Mouse (Mus musculus): ENCODE results near the gene Olfr52. TPM values are rescaled to one million over a fixed set of nuclear protein-coding genes. Genes with fewer than 3 reads are reported as not detected.

The Olfr52 gene
- polyA plus RNA-seq, 1 experiment: not detected

- no peaks in the 10 kb centered on the region for H3K27me3 ChIP-seq (ENCODE audit: control insufficient read depth, insufficient read depth, low read length)
- H3K4me3 ChIP-seq (ENCODE audit: extremely low read depth, insufficient read depth, insufficient read length): no peak within 1 kb of the TSS
- no peak within 1 kb of the TSS for H3K27ac ChIP-seq (ENCODE audit: insufficient read depth, low read length)
- H3K4me1 ChIP-seq (ENCODE audit: control insufficient read depth, insufficient read depth, insufficient read length): no peaks in the 10 kb centered on the region
- DNase-seq (ENCODE audit: low read depth in 1 of 2, low spot score in 2 of 2): no peak
- no peaks in the 10 kb centered on the region for H3K36me3 ChIP-seq (ENCODE audit: control insufficient read depth, insufficient read depth, low read length)
- WGBS: 90% methylated on average over 2 of the region's 2 CpGs
- TF ChIP-seq CTCF (IDR thresholded peaks at IDR 0.05; ENCODE audit: extremely low read depth, insufficient read depth, insufficient read length, insufficient replicate concordance) (no peak), POLR2A (IDR thresholded peaks at IDR 0.05; ENCODE audit: low read depth, low read length) (no peak)
These were observed 18.1 kb downstream of the Olfr52 start, which contains the start of gene Olfr1043 for GRCm38 (mm10) chr2:86167422-86167821. TSS of gene Olfr1043 (minus strand) at chr2:86167522.

GRCm38 (mm10) chr2:86161738-86162137, 23.7 kb downstream of the Olfr52 start, which contains the start of gene Olfr1042:
TSS of gene Olfr1042 (minus strand) at chr2:86161838.
- H3K4me3 ChIP-seq (ENCODE audit: extremely low read depth, insufficient read depth, insufficient read length): no peak within 1 kb of the TSS
- H3K27me3 ChIP-seq (ENCODE audit: control insufficient read depth, insufficient read depth, low read length): no peaks in the 10 kb centered on the region
- no peak for DNase-seq (ENCODE audit: low read depth in 1 of 2, low spot score in 2 of 2)
- no peaks in the 10 kb centered on the region for H3K36me3 ChIP-seq (ENCODE audit: control insufficient read depth, insufficient read depth, low read length)
- no peak within 1 kb of the TSS for H3K27ac ChIP-seq (ENCODE audit: insufficient read depth, low read length)
- 87% methylated on average over 2 of the region's 2 CpGs for WGBS
- no peaks in the 10 kb centered on the region for H3K4me1 ChIP-seq (ENCODE audit: control insufficient read depth, insufficient read depth, insufficient read length)
- TF ChIP-seq POLR2A (IDR thresholded peaks at IDR 0.05; ENCODE audit: low read depth, low read length): no peak
- TF ChIP-seq CTCF (IDR thresholded peaks at IDR 0.05; ENCODE audit: extremely low read depth, insufficient read depth, insufficient read length, insufficient replicate concordance): no peak

- 80% methylated on average over 1 of the region's 1 CpGs for WGBS
- H3K27me3 ChIP-seq (ENCODE audit: control insufficient read depth, insufficient read depth, low read length): no peaks in the 10 kb centered on the region
- H3K36me3 ChIP-seq (ENCODE audit: control insufficient read depth, insufficient read depth, low read length): no peaks in the 10 kb centered on the region
- no peak within 1 kb of the TSS for H3K27ac ChIP-seq (ENCODE audit: insufficient read depth, low read length)
- no peaks in the 10 kb centered on the region for H3K4me1 ChIP-seq (ENCODE audit: control insufficient read depth, insufficient read depth, insufficient read length)
- H3K4me3 ChIP-seq (ENCODE audit: extremely low read depth, insufficient read depth, insufficient read length): no peak within 1 kb of the TSS
- TF ChIP-seq POLR2A (IDR thresholded peaks at IDR 0.05; ENCODE audit: low read depth, low read length) (no peak), CTCF (IDR thresholded peaks at IDR 0.05; ENCODE audit: extremely low read depth, insufficient read depth, insufficient read length, insufficient replicate concordance) (no peak)
- DNase-seq (ENCODE audit: low read depth in 1 of 2, low spot score in 2 of 2): no peak
These were observed 38.9 kb downstream of the Olfr52 start, which contains the start of gene Olfr1040 for GRCm38 (mm10) chr2:86146632-86147031. TSS of gene Olfr1040 (minus strand) at chr2:86146732.

- no peak for TF ChIP-seq POLR2A (IDR thresholded peaks at IDR 0.05; ENCODE audit: low read depth, low read length)
- TF ChIP-seq CTCF (IDR thresholded peaks at IDR 0.05; ENCODE audit: extremely low read depth, insufficient read depth, insufficient read length, insufficient replicate concordance): no peak
- H3K4me3 ChIP-seq (ENCODE audit: extremely low read depth, insufficient read depth, insufficient read length): no peak within 1 kb of the TSS; the same call in 1 of the 2 replicates
- DNase-seq (ENCODE audit: low read depth in 1 of 2, low spot score in 2 of 2): no peak
- no peaks in the 10 kb centered on the region for H3K4me1 ChIP-seq (ENCODE audit: control insufficient read depth, insufficient read depth, insufficient read length)
- H3K36me3 ChIP-seq (ENCODE audit: control insufficient read depth, insufficient read depth, low read length): no peaks in the 10 kb centered on the region
- no peak within 1 kb of the TSS for H3K27ac ChIP-seq (ENCODE audit: insufficient read depth, low read length)
- WGBS: 92% methylated on average over 1 of the region's 1 CpGs
- no peaks in the 10 kb centered on the region for H3K27me3 ChIP-seq (ENCODE audit: control insufficient read depth, insufficient read depth, low read length)
These were observed 49.7 kb downstream of the Olfr52 start, which contains the start of gene Olfr1039 for GRCm38 (mm10) chr2:86135828-86136227. TSS of gene Olfr1039 (minus strand) at chr2:86135928.

Other genes starting within 250 kb of the Olfr52 start
- gene Olfr1028, start 235.2 kb downstream of the Olfr52 start, polyA plus RNA-seq (2012; rRNA removed): not detected in 2 replicates
- not detected in 2 replicates for gene Olfr1029, start 211.8 kb downstream of the Olfr52 start, polyA plus RNA-seq (2012; rRNA removed)
- gene Olfr1030, start 206.4 kb downstream of the Olfr52 start, polyA plus RNA-seq (2012; rRNA removed): not detected in 2 replicates
- not detected in 2 replicates for gene Olfr1031, start 195.4 kb downstream of the Olfr52 start, polyA plus RNA-seq (2012; rRNA removed)
- gene Olfr1032, start 180.1 kb downstream of the Olfr52 start, polyA plus RNA-seq (2012; rRNA removed): not detected in 2 replicates
- gene Olfr1033, start 165.1 kb downstream of the Olfr52 start, polyA plus RNA-seq (2012; rRNA removed): 0.28 and 0.30 TPM in 2 replicates
- 0.06 and 0.11 TPM in 2 replicates for gene Olfr1034, start 139.8 kb downstream of the Olfr52 start, polyA plus RNA-seq (2012; rRNA removed)
- not detected in 2 replicates for gene Olfr1036, start 111.7 kb downstream of the Olfr52 start, polyA plus RNA-seq (2012; rRNA removed)
- not detected in 2 replicates for gene Olfr1037, start 98.3 kb downstream of the Olfr52 start, polyA plus RNA-seq (2012; rRNA removed)
- not detected in 2 replicates for gene Olfr1039, start 49.8 kb downstream of the Olfr52 start, polyA plus RNA-seq (2012; rRNA removed)
- not detected in 2 replicates for gene Olfr1040, start 39.0 kb downstream of the Olfr52 start, polyA plus RNA-seq (2012; rRNA removed)
- not detected in 2 replicates for gene Olfr1042, start 23.8 kb downstream of the Olfr52 start, polyA plus RNA-seq (2012; rRNA removed)
- gene Olfr1043, start 18.2 kb downstream of the Olfr52 start, polyA plus RNA-seq (2012; rRNA removed): not detected in 2 replicates
- gene Olfr1044, start 7.9 kb downstream of the Olfr52 start, polyA plus RNA-seq (2012; rRNA removed): not detected in 2 replicates
- not detected in 2 replicates for gene Olfr1045, start 17.3 kb upstream of the Olfr52 start, polyA plus RNA-seq (2012; rRNA removed)
- gene Olfr1046, start 33.6 kb upstream of the Olfr52 start, polyA plus RNA-seq (2012; rRNA removed): not detected in 2 replicates
- gene Olfr1047, start 45.7 kb upstream of the Olfr52 start, polyA plus RNA-seq (2012; rRNA removed): not detected in 2 replicates
- gene Olfr1048, start 54.6 kb upstream of the Olfr52 start, polyA plus RNA-seq (2012; rRNA removed): not detected in 2 replicates
- gene Olfr1049, start 72.6 kb upstream of the Olfr52 start, polyA plus RNA-seq (2012; rRNA removed): not detected in 2 replicates
- gene Olfr1051, start 93.4 kb upstream of the Olfr52 start, polyA plus RNA-seq (2012; rRNA removed): not detected in 2 replicates
- not detected in 2 replicates for gene Olfr1052, start 106.8 kb upstream of the Olfr52 start, polyA plus RNA-seq (2012; rRNA removed)
- gene Olfr1053, start 129.6 kb upstream of the Olfr52 start, polyA plus RNA-seq (2012; rRNA removed): not detected in 2 replicates
- gene Olfr1054, start 149.8 kb upstream of the Olfr52 start, polyA plus RNA-seq (2012; rRNA removed): not detected in 2 replicates
- gene Olfr1055, start 164.6 kb upstream of the Olfr52 start, polyA plus RNA-seq (2012; rRNA removed): not detected in 2 replicates
- gene Olfr1056, start 176.8 kb upstream of the Olfr52 start, polyA plus RNA-seq (2012; rRNA removed): not detected in 2 replicates
- gene Olfr1057, start 192.7 kb upstream of the Olfr52 start, polyA plus RNA-seq (2012; rRNA removed): not detected in 2 replicates
- gene Olfr1058, start 202.9 kb upstream of the Olfr52 start, polyA plus RNA-seq (2012; rRNA removed): not detected in 2 replicates
- not detected in 2 replicates for gene Olfr1061, start 228.4 kb upstream of the Olfr52 start, polyA plus RNA-seq (2012; rRNA removed)
- not detected in 2 replicates for gene Olfr1062, start 241.1 kb upstream of the Olfr52 start, polyA plus RNA-seq (2012; rRNA removed)